Mouse (Mus musculus) forebrain, embryonic 12.5 days (tissue): Measurements from ENCODE around the gene Olfr90. TPM values are rescaled to one million over a fixed set of nuclear protein-coding genes. Genes with fewer than 3 reads are reported as not detected.

ENCODE experiments used
- ATAC-seq: fragments of 200-750 bp; cut with Nextera tagmentation; 2 replicates; pipeline ENCODE4 v1.8.0; 2017; ENCODE audit warnings: moderate TSS enrichment; ENCODE audit not compliant: low FRiP score
- H3K27ac ChIP-seq: fragments of 300-500 bp; sonication (generic); 2 replicates; pipeline ENCODE4 v1.5.1; 2016; ENCODE audit warnings: mild to moderate bottlenecking
- H3K27me3 ChIP-seq: fragments of 300-500 bp; sonication (generic); 2 replicates; pipeline ENCODE4 v1.6.1; 2016; ENCODE audit warnings: mild to moderate bottlenecking
- H3K36me3 ChIP-seq: fragments of 300-500 bp; sonication (generic); replicated peaks from 2 replicates; pipeline ENCODE4 v1.6.1; 2016; ENCODE audit warnings: mild to moderate bottlenecking
- H3K4me1 ChIP-seq: fragments of 300-500 bp; sonication (generic); 2 replicates; pipeline ENCODE4 v1.6.1; 2016
- H3K4me2 ChIP-seq: fragments of 300-500 bp; sonication (generic); 2 replicates; pipeline ENCODE4 v1.6.1; 2016; ENCODE audit warnings: mild to moderate bottlenecking, moderate library complexity
- H3K4me3 ChIP-seq: fragments of 300-500 bp; sonication (generic); replicated peaks from 2 replicates; pipeline ENCODE4 v1.5.1; 2016; ENCODE audit warnings: mild to moderate bottlenecking
- H3K9ac ChIP-seq: fragments of 300-500 bp; sonication (generic); 2 replicates; pipeline ENCODE4 v1.6.1; 2016; ENCODE audit warnings: mild to moderate bottlenecking
- H3K9me3 ChIP-seq: fragments of 300-500 bp; sonication (generic); 2 replicates; pipeline ENCODE4 v1.6.1; 2016
- WGBS: fragments of 180-500 bp; shearing (Covaris S2); methylation state at CpG from one replicate; pipeline ENCODE4 v1.1.7; 2016; 5-methylcytosine and 5-hydroxymethylcytosine counted together
- polyA plus RNA-seq: library from polyadenylated mRNA; unstranded; fragments of >200 nt; fragmentation: Nextera tagmentation; extraction: Ambion mirVana; gene quantifications from 2 replicates; pipeline ENCODE4 v1.2.1, GENCODE M21; 2016

The Olfr90 gene
- polyA plus RNA-seq, 1 experiment from 2014 or later, result 0.06 TPM

- 100% methylated on average over 2 of the region's 2 CpGs for WGBS
- H3K4me1 ChIP-seq, result peaks cover 47% of the 10 kb centered on the region
- ATAC-seq, result no peak
- H3K36me3 ChIP-seq, result peaks cover 57% of the 10 kb centered on the region
- H3K27me3 ChIP-seq, result no peaks in the 10 kb centered on the region
- no peak overlapping the region for H3K27ac ChIP-seq
- H3K4me3 ChIP-seq, result no peak overlapping the region
- no peak overlapping the region for H3K4me2 ChIP-seq
- no peak overlapping the region for H3K9ac ChIP-seq
- H3K9me3 ChIP-seq, result no peaks in the 10 kb centered on the region
Observed at GRCm38 (mm10) chr17:37075766-37076165, 12.5 kb downstream of the Olfr90 start.

GRCm38 (mm10) chr17:37075181-37075580 lies 13.1 kb downstream of the Olfr90 start:
- Histone ChIP-seq H3K4me3 (no peak overlapping the region), H3K4me1 (peaks cover 45% of the 10 kb centered on the region), H3K4me2 (no peak overlapping the region), H3K36me3 (peaks cover 63% of the 10 kb centered on the region), H3K9ac (no peak overlapping the region), H3K9me3 (no peaks in the 10 kb centered on the region), H3K27me3 (no peaks in the 10 kb centered on the region), H3K27ac (no peak overlapping the region)
- 92% methylated on average over 6 of the region's 6 CpGs for WGBS
- ATAC-seq, result no peak

- no peak overlapping the region for H3K4me3 ChIP-seq
- H3K27me3 ChIP-seq, result no peaks in the 10 kb centered on the region
- no peaks in the 10 kb centered on the region for H3K9me3 ChIP-seq
- H3K4me2 ChIP-seq, result no peak overlapping the region
- peaks cover 22% of the 10 kb centered on the region for H3K4me1 ChIP-seq
- 30% methylated on average over 11 of the region's 11 CpGs for WGBS
- peaks cover 86% of the 10 kb centered on the region for H3K36me3 ChIP-seq
- 0 out of 2 replicates have a peak overlapping the region, but pooled peaks have one; percentile 56 for H3K27ac ChIP-seq
- ATAC-seq, result peak; percentile 39; the same call in 1 of the 2 replicates
- H3K9ac ChIP-seq, result 0 out of 2 replicates have a peak overlapping the region, but pooled peaks have one; percentile 12
Observed at GRCm38 (mm10) chr17:37072730-37073276, 15.5 kb downstream of the Olfr90 start.

- Histone ChIP-seq H3K27me3 (no peaks in the 10 kb centered on the region), H3K36me3 (peaks cover 92% of the 10 kb centered on the region), H3K4me1 (peaks cover 19% of the 10 kb centered on the region), H3K9ac (no peak overlapping the region), H3K9me3 (no peaks in the 10 kb centered on the region), H3K27ac (0 out of 2 replicates have a peak overlapping the region, but pooled peaks have one; percentile 56), H3K4me3 (no peak overlapping the region), H3K4me2 (no peak overlapping the region)
- ATAC-seq, result peak; percentile 44; the same call in 1 of the 2 replicates
- 64% methylated on average over 12 of the region's 12 CpGs for WGBS
Observed at GRCm38 (mm10) chr17:37072080-37072729, 16.1 kb downstream of the Olfr90 start.

GRCm38 (mm10) chr17:37070121-37070520 lies 18.2 kb downstream of the Olfr90 start:
- no peak overlapping the region for H3K4me3 ChIP-seq
- no peak for ATAC-seq
- H3K27ac ChIP-seq, result no peak overlapping the region
- no peaks in the 10 kb centered on the region for H3K9me3 ChIP-seq
- H3K27me3 ChIP-seq, result no peaks in the 10 kb centered on the region
- peaks cover 93% of the 10 kb centered on the region for H3K36me3 ChIP-seq
- WGBS, result 88% methylated on average over 8 of the region's 8 CpGs
- H3K9ac ChIP-seq, result no peak overlapping the region
- H3K4me1 ChIP-seq, result peaks cover 19% of the 10 kb centered on the region
- H3K4me2 ChIP-seq, result no peak overlapping the region

GRCm38 (mm10) chr17:37067861-37068260 lies 20.4 kb downstream of the Olfr90 start:
- no peak for ATAC-seq
- H3K27me3 ChIP-seq, result no peaks in the 10 kb centered on the region
- peaks cover 92% of the 10 kb centered on the region for H3K36me3 ChIP-seq
- no peak overlapping the region for H3K9ac ChIP-seq
- H3K27ac ChIP-seq, result no peak overlapping the region
- WGBS, result 93% methylated on average over 1 of the region's 1 CpGs
- H3K4me2 ChIP-seq, result no peak overlapping the region
- H3K4me1 ChIP-seq, result peaks cover 12% of the 10 kb centered on the region
- H3K9me3 ChIP-seq, result no peaks in the 10 kb centered on the region
- H3K4me3 ChIP-seq, result no peak overlapping the region

- Histone ChIP-seq H3K9me3 (no peaks in the 10 kb centered on the region), H3K27me3 (no peaks in the 10 kb centered on the region), H3K36me3 (peaks cover 96% of the 10 kb centered on the region), H3K4me3 (no peak overlapping the region), H3K4me2 (no peak overlapping the region), H3K4me1 (0 out of 2 replicates have a peak, but pooled peaks cover 5% of the 10 kb centered on the region), H3K9ac (no peak overlapping the region), H3K27ac (no peak overlapping the region)
- ATAC-seq, result no peak
- WGBS, result 98% methylated on average over 2 of the region's 2 CpGs
Observed at GRCm38 (mm10) chr17:37065993-37066392, 22.3 kb downstream of the Olfr90 start.

GRCm38 (mm10) chr17:37063686-37064495 lies 24.4 kb downstream of the Olfr90 start:
- H3K27ac ChIP-seq, result no peak overlapping the region
- H3K9me3 ChIP-seq, result no peaks in the 10 kb centered on the region
- no peak overlapping the region for H3K4me2 ChIP-seq
- ATAC-seq, result no peak
- H3K36me3 ChIP-seq, result peaks cover 92% of the 10 kb centered on the region
- H3K27me3 ChIP-seq, result no peaks in the 10 kb centered on the region
- 0 out of 2 replicates have a peak, but pooled peaks cover 5% of the 10 kb centered on the region for H3K4me1 ChIP-seq
- H3K4me3 ChIP-seq, result no peak overlapping the region
- WGBS, result 58% methylated on average over 11 of the region's 11 CpGs
- no peak overlapping the region for H3K9ac ChIP-seq

GRCm38 (mm10) chr17:37063063-37063462 lies 25.2 kb downstream of the Olfr90 start:
- H3K4me3 ChIP-seq, result no peak overlapping the region
- H3K4me2 ChIP-seq, result no peak overlapping the region
- 62% methylated on average over 10 of the region's 10 CpGs for WGBS
- H3K36me3 ChIP-seq, result peaks cover 90% of the 10 kb centered on the region
- H3K9me3 ChIP-seq, result no peaks in the 10 kb centered on the region
- H3K27me3 ChIP-seq, result no peaks in the 10 kb centered on the region
- 0 out of 2 replicates have a peak, but pooled peaks cover 5% of the 10 kb centered on the region for H3K4me1 ChIP-seq
- no peak overlapping the region for H3K27ac ChIP-seq
- ATAC-seq, result no peak
- H3K9ac ChIP-seq, result no peak overlapping the region

GRCm38 (mm10) chr17:37062101-37062641 lies 26.1 kb downstream of the Olfr90 start:
- peak overlapping the region; percentile 19; the same call in 1 of the 2 replicates for H3K27ac ChIP-seq
- peaks cover 86% of the 10 kb centered on the region for H3K36me3 ChIP-seq
- no peak for ATAC-seq
- H3K27me3 ChIP-seq, result no peaks in the 10 kb centered on the region
- H3K4me2 ChIP-seq, result no peak overlapping the region
- H3K9ac ChIP-seq, result no peak overlapping the region
- H3K4me3 ChIP-seq, result no peak overlapping the region
- WGBS, result 70% methylated on average over 10 of the region's 10 CpGs
- H3K4me1 ChIP-seq, result 0 out of 2 replicates have a peak, but pooled peaks cover 5% of the 10 kb centered on the region
- no peaks in the 10 kb centered on the region for H3K9me3 ChIP-seq

- no peaks in the 10 kb centered on the region for H3K9me3 ChIP-seq
- no peak overlapping the region for H3K27ac ChIP-seq
- H3K4me2 ChIP-seq, result no peak overlapping the region
- H3K4me1 ChIP-seq, result peaks cover 8% of the 10 kb centered on the region; the same call in 1 of the 2 replicates
- H3K27me3 ChIP-seq, result no peaks in the 10 kb centered on the region
- ATAC-seq, result no peak
- H3K4me3 ChIP-seq, result no peak overlapping the region
- H3K36me3 ChIP-seq, result peaks cover 85% of the 10 kb centered on the region
- no peak overlapping the region for H3K9ac ChIP-seq
- 56% methylated on average over 3 of the region's 3 CpGs for WGBS
Observed at GRCm38 (mm10) chr17:37061435-37061834, 26.9 kb downstream of the Olfr90 start.

- no peaks in the 10 kb centered on the region for H3K9me3 ChIP-seq
- H3K27ac ChIP-seq, result no peak overlapping the region
- no peak overlapping the region for H3K9ac ChIP-seq
- H3K27me3 ChIP-seq, result no peaks in the 10 kb centered on the region
- H3K4me3 ChIP-seq, result no peak overlapping the region
- ATAC-seq, result no peak
- peaks cover 72% of the 10 kb centered on the region for H3K36me3 ChIP-seq
- H3K4me2 ChIP-seq, result no peak overlapping the region
- 82% methylated on average over 6 of the region's 6 CpGs for WGBS
- peaks cover 16% of the 10 kb centered on the region for H3K4me1 ChIP-seq
Observed at GRCm38 (mm10) chr17:37056957-37057356, 31.3 kb downstream of the Olfr90 start.
